Mouse (Mus musculus): ENCODE results near the gene Vezt. TPM values are rescaled to one million over a fixed set of nuclear protein-coding genes. Genes with fewer than 3 reads are reported as not detected.

The Vezt gene
- polyA plus RNA-seq, 1 experiment from 2014 or later: 23.4 TPM

GRCm38 (mm10) chr10:93953504-93953903 is 82.1 kb downstream of the Vezt start:
- CTCF ChIA-PET: interaction anchor here (0.9 to 1.5 kb wide), 3 partner anchors 8 to 9 kb away, joined by 3 read pairs; no protein-coding TSS in a partner anchor

GRCm38 (mm10) chr10:93950991-93951390 is 84.6 kb downstream of the Vezt start:
- DNase-seq (ENCODE audit: low read depth, low spot score) (no peak), ATAC-seq (no peak)
- TF ChIP-seq CTCF (IDR thresholded peaks at IDR 0.05): no peak
- POLR2A ChIA-PET: no interaction called here
- CTCF ChIA-PET: interaction anchor here (0.7 kb wide), 1 partner anchor 270 kb away, joined by 3 read pairs; no protein-coding TSS in a partner anchor
- no peaks in the 10 kb centered on the region for H3K27me3 ChIP-seq
- in situ Hi-C loops (cut with MboI; ENCODE audit: low pct_unique_long_range_greater_than_20kb): no loop called here

More at GRCm38 (mm10) chr10:93953504-93953903, 82.1 kb downstream of the Vezt start:
- ATAC-seq (no peak), DNase-seq (ENCODE audit: low read depth, low spot score) (no peak)
- no peaks in the 10 kb centered on the region for H3K27me3 ChIP-seq
- no peak for TF ChIP-seq CTCF (IDR thresholded peaks at IDR 0.05)
- in situ Hi-C loops (cut with MboI; ENCODE audit: low pct_unique_long_range_greater_than_20kb): no loop called here
- POLR2A ChIA-PET: no interaction called here

GRCm38 (mm10) chr10:93949921-93950320 is 85.7 kb downstream of the Vezt start:
- TF ChIP-seq CTCF (IDR thresholded peaks at IDR 0.05): no peak
- in situ Hi-C loops (cut with MboI; ENCODE audit: low pct_unique_long_range_greater_than_20kb): loop anchor here (5.0 kb wide), 1 partner anchor 162 kb away; no protein-coding TSS in a partner anchor
- POLR2A ChIA-PET: no interaction called here
- DNase-seq (ENCODE audit: low read depth, low spot score) (no peak), ATAC-seq (no peak)
- no peaks in the 10 kb centered on the region for H3K27me3 ChIP-seq
- CTCF ChIA-PET: no interaction called here

DNA sequence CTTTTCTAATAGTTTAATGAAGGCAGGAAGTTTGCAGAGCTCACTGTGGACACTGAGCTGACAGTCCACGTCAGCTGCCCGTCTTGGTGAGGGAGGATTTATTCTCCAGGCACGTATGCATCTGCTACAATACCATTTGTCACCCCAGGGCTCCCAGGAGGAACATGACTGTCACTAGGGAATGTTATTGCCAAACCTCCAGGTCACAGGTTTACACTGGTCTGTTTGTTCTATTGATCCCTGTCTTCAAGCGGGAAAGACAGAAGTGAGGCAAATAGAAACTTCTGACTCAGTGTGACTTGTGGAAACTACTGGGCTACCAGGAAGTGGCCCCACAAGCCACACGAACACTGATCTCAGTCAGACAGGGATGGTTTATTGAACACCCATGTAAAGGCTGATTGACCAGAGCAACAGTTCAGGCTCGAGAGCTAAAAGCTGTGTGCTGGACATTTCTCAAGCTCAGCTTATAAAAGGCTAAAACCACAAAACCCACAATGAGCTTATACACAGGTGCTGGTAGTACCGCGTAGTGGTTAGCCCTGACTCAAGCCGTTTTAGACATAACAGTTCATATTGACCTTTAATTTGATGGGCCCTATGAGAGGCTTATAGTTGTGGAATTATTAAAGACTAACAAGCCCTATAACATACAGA is 89.6 kb downstream of the Vezt start:
- ATAC-seq (peak; percentile 27), DNase-seq (ENCODE audit: low read depth, low spot score) (no peak)
- in situ Hi-C loops (cut with MboI; ENCODE audit: low pct_unique_long_range_greater_than_20kb): loop anchor here (5.0 kb wide), 1 partner anchor 166 kb away; no protein-coding TSS in a partner anchor
- H3K27me3 ChIP-seq: no peaks in the 10 kb centered on the region
- TF ChIP-seq CTCF (IDR thresholded peaks at IDR 0.05): no peak
- POLR2A ChIA-PET: interaction anchor here (0.9 kb wide), 1 partner anchor 11 kb away, joined by 3 read pairs; no protein-coding TSS in a partner anchor
- CTCF ChIA-PET: interaction anchor here (0.9 to 1.1 kb wide), 2 partner anchors 7 to 171 kb away, joined by 3 read pairs; no protein-coding TSS in a partner anchor

GRCm38 (mm10) chr10:93945364-93945763 is 90.3 kb downstream of the Vezt start:
- TF ChIP-seq CTCF (IDR thresholded peaks at IDR 0.05): peak; percentile 87
- in situ Hi-C loops (cut with MboI; ENCODE audit: low pct_unique_long_range_greater_than_20kb): loop anchor here (5.0 kb wide), 1 partner anchor 167 kb away; no protein-coding TSS in a partner anchor
- DNase-seq (ENCODE audit: low read depth, low spot score): no peak

GRCm38 (mm10) chr10:93944241-93944640 is 91.4 kb downstream of the Vezt start:
- POLR2A ChIA-PET: no interaction called here
- no peaks in the 10 kb centered on the region for H3K27me3 ChIP-seq
- CTCF ChIA-PET: interaction anchor here (0.8 to 1.5 kb wide), 3 partner anchors 9 to 126 kb away, joined by 3 to 6 read pairs (median 3); no protein-coding TSS in a partner anchor
- DNase-seq (ENCODE audit: low read depth, low spot score) (peak; percentile 98), ATAC-seq (peak; percentile 94)
- in situ Hi-C loops (cut with MboI; ENCODE audit: low pct_unique_long_range_greater_than_20kb): no loop called here
- TF ChIP-seq CTCF (IDR thresholded peaks at IDR 0.05): no peak

More at GRCm38 (mm10) chr10:93945364-93945763, 90.3 kb downstream of the Vezt start:
- ChIA-PET CTCF (interaction anchor here (0.7 to 1.5 kb wide), 5 partner anchors 8 to 463 kb away, joined by 3 to 6 read pairs (median 3); no protein-coding TSS in a partner anchor), POLR2A (interaction anchor here (0.9 kb wide), 1 partner anchor 11 kb away, joined by 3 read pairs; no protein-coding TSS in a partner anchor)
- H3K27me3 ChIP-seq: no peaks in the 10 kb centered on the region
- no peak for ATAC-seq

DNA sequence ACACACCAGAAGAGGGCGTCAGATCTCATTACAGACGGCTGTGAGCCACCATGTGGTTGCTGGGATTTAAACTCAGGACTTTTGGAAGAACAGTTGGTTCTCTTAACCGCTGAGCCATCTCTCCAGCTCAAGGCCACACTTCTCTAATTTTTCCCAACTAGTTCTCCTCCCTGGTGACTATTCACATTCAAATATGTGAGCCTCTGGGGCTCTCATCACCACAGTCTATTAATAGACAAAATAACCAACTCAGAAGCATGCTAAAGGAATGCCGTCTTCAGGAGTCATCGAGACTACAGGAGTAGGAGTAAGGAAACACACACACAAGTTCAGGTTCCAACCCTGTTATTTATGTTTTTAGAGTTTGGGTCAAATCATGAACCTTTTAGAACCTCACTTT is 95.3 kb downstream of the Vezt start:
- in situ Hi-C loops (cut with MboI; ENCODE audit: low pct_unique_long_range_greater_than_20kb): no loop called here
- TF ChIP-seq CTCF (IDR thresholded peaks at IDR 0.05): no peak
- ChIA-PET CTCF (interaction anchor here (1.5 kb wide), 1 partner anchor 12 kb away, joined by 4 read pairs; no protein-coding TSS in a partner anchor), POLR2A (no interaction called here)
- ATAC-seq (no peak), DNase-seq (ENCODE audit: low read depth, low spot score) (no peak)
- H3K27me3 ChIP-seq: no peaks in the 10 kb centered on the region

DNA sequence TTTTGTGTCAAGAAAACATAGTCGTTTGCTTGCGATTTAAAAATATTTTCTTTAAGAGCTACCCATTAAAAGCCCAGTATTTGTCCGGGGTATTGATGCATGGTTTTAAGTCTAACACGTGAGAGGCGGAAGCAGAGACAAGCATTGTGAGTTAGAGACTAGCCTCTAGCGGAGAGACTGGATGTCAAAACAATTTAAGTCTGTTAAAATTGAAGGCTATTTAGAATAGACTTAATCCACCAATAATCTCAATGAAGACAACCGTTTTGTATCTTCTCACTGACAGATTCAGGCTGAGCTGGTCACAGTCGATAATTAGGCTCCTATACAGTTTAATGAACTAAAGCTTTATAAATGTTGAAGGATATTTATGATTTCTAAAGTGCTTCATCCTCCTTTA is 95.9 kb downstream of the Vezt start:
- no peak for TF ChIP-seq CTCF (IDR thresholded peaks at IDR 0.05)
- in situ Hi-C loops (cut with MboI; ENCODE audit: low pct_unique_long_range_greater_than_20kb): no loop called here
- POLR2A ChIA-PET: no interaction called here

GRCm38 (mm10) chr10:93938844-93939271 is 96.8 kb downstream of the Vezt start:
- ATAC-seq (no peak), DNase-seq (ENCODE audit: low read depth, low spot score) (no peak)
- ChIA-PET CTCF (no interaction called here), POLR2A (no interaction called here)
- no peaks in the 10 kb centered on the region for H3K27me3 ChIP-seq
- in situ Hi-C loops (cut with MboI; ENCODE audit: low pct_unique_long_range_greater_than_20kb): no loop called here
- TF ChIP-seq CTCF (IDR thresholded peaks at IDR 0.05): no peak

More for the DNA sequence above, 95.9 kb downstream of the Vezt start:
- no peak for ATAC-seq
- CTCF ChIA-PET: interaction anchor here (1.5 kb wide), 1 partner anchor 11 kb away, joined by 4 read pairs; no protein-coding TSS in a partner anchor
- DNase-seq (ENCODE audit: low read depth, low spot score): no peak
- H3K27me3 ChIP-seq: no peaks in the 10 kb centered on the region

DNA sequence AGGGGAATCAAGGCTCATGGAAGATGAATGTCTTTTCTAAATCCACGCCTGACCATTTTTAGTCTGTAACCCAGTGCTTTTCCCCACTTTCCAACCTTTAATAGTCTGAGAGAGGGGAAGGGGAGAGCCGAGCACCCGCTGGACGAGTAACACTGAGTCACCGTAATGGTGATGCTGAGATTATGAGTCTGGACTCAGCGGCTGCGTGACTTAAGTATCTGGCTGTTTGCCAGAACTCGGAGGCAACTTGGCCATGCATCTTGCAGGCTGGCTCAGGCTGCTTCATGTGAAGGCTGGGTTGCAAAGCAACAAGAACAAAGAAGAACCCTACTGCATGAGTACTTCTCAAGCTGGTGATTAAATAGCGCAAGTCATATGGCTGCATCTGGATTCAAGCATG is 101.6 kb downstream of the Vezt start:
- in situ Hi-C loops (cut with MboI; ENCODE audit: low pct_unique_long_range_greater_than_20kb): no loop called here
- ChIA-PET CTCF (interaction anchor here (1.5 kb wide), 1 partner anchor 13 kb away, joined by 3 read pairs; no protein-coding TSS in a partner anchor), POLR2A (no interaction called here)
- H3K27me3 ChIP-seq: no peaks in the 10 kb centered on the region
- ATAC-seq (peak; percentile 83), DNase-seq (ENCODE audit: low read depth, low spot score) (peak; percentile 86)
- TF ChIP-seq CTCF (IDR thresholded peaks at IDR 0.05): no peak

GRCm38 (mm10) chr10:93932861-93933260 is 102.8 kb downstream of the Vezt start:
- ChIA-PET POLR2A (no interaction called here), CTCF (interaction anchor here (0.7 to 1.5 kb wide), 2 partner anchors 9 to 12 kb away, joined by 3 read pairs; no protein-coding TSS in a partner anchor)
- no peak for DNase-seq (ENCODE audit: low read depth, low spot score)
- in situ Hi-C loops (cut with MboI; ENCODE audit: low pct_unique_long_range_greater_than_20kb): no loop called here
- H3K27me3 ChIP-seq: no peaks in the 10 kb centered on the region
- no peak for ATAC-seq
- TF ChIP-seq CTCF (IDR thresholded peaks at IDR 0.05): no peak

Data from Patski (cell line).